Mouse (Mus musculus) heart, adult 18-20 months (tissue): Measurements from ENCODE around the gene CK137956. TPM values are rescaled to one million over a fixed set of nuclear protein-coding genes. Genes with fewer than 3 reads are reported as not detected.
A peak's percentile ranks its signal among the peaks of the same experiment; 100 is the strongest.

Experiments
- DNase-seq, 2 experiments: peaks; one replicate each; pipeline ENCODE4 v3.0.0; 2021 to 2022; ENCODE audit warnings: mixed read lengths in 1 of 2
- total RNA-seq, 2 experiments: library from RNA; stranded (reverse); gene quantifications; 2 replicates each; pipeline ENCODE4 v1.2.3; 2021

CK137956 gene
- total RNA-seq, 2 experiments from 2014 or later, result not detected

- DNase-seq, result no peak
Measured at GRCm38 (mm10) chr4:127907151-127907550, 63.6 kb downstream of the CK137956 start.

GRCm38 (mm10) chr4:127903954-127904353 is 66.8 kb downstream of the CK137956 start:
- DNase-seq, result no peak

- no peak for DNase-seq
Measured at GRCm38 (mm10) chr4:127900893-127901456, 69.8 kb downstream of the CK137956 start.

- peak; percentile 7 to 45 for DNase-seq
Measured at GRCm38 (mm10) chr4:127889071-127889470, 81.7 kb downstream of the CK137956 start.

- DNase-seq, result no peak
Measured at GRCm38 (mm10) chr4:127878966-127879365, 91.8 kb downstream of the CK137956 start.

Other genes with a start within 250 kb of the CK137956 start
- gene Csmd2, start 16.9 kb upstream of the CK137956 start, total RNA-seq, result not detected